Mouse (Mus musculus): ENCODE results near the gene Snx8.
A peak's percentile ranks its signal among the peaks of the same experiment; 100 is the strongest.
"Not testable (repeated sequence)": the region's sequence is repeated elsewhere in the genome, so short reads cannot be mapped to it uniquely, and the experiment has no call there.

Snx8 gene

DNA sequence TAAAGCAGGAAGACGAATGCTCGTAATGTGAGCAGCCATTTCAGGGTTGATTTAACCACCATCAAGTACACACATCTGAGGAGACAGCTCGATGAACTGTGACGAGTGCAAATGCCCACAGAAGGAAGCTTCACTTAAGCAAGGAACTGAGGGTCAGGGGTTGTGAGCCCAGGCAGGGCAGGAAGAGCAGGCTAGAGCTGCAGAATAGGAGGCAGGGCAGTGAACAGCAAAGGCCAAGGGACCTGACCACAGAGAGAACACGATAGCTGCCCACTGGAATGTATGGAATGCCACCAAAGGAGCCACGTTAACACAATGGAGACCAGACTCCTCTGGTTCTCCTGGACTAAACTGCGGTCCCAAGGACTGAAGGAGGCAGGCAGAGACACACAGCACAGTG lies 5.5 kb downstream of the Snx8 start:
- DNase-seq (ENCODE audit: low spot score) = no peak

DNA sequence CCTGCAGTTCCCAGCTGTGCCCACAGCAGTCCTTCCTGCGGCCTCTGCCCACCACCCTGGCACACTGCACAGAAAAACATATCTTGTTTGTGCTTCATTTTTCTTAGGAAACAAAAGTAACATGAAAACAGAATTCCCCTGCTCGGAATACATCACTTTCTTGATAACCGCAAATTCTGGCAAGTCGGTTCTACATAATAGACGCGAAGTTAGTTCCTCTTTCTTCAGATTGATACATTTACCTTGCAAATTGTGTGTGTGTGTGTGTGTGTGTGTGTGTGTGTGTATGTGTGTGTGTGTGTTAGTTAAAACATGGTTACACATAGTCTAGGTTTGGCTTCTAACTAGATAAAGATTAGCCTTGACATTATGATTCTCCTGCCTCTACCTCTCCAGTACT lies 6.4 kb downstream of the Snx8 start:
- DNase-seq (ENCODE audit: low spot score) = no peak

DNA sequence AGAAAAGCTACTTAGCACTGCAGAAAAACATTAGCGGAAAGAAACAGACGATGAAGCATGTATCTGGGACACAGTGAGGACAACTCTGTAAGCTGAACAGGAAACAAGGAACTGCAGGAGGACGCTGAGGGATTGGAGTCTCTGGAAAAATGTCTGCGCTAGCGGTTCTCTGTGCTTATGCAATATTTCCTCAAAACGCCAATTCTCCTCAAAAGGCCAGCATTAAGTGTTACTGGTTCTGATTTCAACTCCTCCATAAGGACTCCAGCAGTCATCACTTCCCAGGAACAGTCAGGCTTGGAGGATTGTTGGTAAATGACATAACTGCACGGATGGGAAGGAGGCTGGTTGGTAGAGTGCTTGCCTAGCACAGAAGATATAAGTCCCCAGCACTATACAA lies 7.9 kb downstream of the Snx8 start:
- no peak for DNase-seq (ENCODE audit: low spot score)

DNA sequence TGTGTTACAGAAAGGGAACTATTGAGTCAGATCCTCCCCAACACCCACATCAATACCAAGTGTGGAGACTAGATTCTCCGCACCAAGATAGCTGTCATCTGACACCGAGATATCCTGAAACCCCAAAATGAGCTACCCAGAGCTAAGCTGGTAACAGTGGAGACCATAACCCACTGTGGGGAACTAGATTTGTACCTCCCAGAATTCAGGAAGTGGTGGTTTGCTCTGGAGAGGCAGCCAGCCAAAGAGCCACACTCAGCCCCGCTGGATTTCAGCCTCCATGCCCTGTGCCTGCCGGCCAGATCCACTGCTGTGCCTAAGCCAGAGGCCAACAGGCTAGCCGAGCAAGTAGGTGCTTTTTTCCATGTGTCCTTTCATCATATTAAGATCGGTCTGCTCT lies 9.8 kb downstream of the Snx8 start:
- no peak for DNase-seq (ENCODE audit: low spot score)

DNA sequence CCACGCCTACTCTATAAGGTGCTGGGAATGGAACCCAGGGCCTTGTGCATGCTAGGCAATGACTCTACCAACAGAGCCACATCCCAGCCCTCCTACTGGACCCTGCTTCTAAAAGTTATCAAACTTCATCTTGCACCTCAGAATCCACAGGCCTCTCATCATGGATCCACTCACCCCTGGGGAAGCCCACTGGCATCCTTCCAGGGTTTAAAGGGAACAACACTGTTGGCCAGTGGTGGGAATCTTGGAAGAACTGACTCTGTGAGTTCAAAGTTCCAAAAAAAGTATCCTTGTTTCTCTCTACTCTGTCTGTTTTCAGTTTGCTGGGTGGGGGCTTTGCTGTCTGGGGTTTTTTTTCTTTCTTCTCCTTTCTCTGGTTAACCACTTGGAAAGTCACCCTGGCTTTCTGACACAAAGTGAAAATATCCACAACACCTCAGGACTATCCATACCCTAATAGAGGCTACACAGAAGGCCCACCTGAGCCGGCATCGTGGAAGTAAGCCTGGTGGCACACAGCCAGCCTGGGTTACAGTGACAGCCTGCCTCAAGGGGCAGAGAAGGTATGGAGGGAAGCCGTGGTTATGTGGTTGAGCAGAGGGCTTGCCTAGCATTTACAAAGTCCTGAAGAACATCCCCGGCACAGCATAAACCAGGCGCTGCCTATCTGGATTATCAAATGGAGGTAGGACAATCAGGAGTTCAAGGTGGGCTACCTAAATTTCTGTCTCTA lies 10.8 kb downstream of the Snx8 start:
- DNase-seq (ENCODE audit: low spot score) = no peak

DNA sequence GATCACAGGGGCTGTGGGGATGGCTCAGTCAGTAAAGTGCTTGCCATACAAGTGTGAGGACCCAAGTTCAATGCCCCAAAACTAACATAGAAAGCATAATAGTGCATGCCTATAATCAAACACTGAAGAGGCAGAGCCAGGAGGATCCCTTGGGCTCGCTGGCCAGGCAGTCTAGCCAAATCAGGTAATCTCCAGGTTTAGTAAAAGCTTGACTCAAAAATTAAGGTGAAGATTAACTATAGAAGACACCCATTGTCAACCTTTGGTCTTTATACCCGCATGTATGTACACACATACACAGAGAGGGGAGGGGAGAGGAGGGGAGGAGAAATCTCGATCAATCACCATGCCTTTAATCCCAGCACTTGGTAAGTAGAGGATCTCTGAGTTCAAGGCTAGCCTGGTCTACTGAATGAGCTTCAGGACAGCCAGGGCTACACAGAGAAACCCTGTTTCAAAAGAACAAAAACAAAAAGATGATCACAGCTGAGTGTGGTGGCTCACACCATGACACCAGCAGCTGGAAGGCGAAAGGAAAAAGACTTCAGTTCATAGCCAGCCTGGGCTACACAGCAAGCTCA lies 13.7 kb downstream of the Snx8 start:
- no peak for DNase-seq (ENCODE audit: low spot score)

DNA sequence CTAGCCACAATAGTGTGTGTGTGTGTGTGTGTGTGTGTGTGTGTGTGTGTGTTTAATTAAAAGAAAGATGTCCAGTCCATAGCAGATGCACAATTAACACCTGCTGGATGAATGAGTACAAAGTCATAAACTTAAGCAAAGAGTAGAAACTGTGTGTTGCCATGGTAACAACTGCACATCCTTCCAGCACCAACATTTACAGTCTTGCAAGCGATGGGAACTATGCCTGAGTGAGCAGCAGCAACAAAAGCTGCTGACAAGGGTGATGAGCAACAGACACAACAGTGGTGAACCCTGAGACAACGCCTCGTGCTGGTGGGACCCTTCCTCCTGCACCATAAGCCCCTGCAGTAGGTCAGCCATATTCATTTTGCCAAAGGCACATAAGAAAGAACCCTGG lies 14.8 kb downstream of the Snx8 start:
- peak; percentile 26 for DNase-seq (ENCODE audit: low spot score)

DNA sequence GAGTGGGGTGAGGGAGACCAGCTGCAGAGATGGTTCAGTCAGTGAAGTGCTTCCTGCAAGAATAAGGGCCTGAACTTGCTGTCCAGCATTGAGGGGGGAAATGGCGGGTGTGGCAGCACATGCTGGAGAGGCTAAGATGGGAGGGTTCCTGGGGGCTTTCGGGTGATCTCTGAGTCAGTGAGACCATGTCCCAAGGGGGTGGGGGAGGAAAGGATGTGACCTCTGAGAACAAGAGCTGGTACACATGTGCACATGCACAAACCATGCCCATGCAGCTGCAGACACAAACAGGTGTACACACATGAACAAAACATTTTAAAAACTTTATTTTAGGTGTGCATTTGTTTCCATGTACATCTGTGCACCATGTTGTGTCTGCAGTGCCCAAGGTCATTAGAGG lies 15.4 kb downstream of the Snx8 start:
- no peak for DNase-seq (ENCODE audit: low spot score)

DNA sequence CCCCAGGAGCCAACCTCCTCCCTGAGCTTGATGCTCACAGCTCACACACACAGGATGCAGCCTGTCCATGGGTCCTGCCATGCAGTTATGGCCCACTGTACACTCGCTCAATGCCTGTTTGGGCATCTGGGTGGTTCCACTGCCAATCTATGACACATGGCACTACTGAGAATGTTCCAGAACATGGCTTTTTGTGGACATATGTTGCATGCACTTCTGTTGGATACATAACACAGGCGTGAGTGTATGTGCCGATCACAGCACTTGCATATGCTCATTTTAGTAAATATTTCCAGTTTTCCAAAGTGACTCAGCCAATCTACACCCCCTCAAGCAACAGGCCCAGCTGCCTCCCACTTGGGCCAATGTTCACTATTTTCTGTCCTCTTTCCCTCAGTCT lies 17.4 kb downstream of the Snx8 start:
- DNase-seq (ENCODE audit: low spot score) = no peak

DNA sequence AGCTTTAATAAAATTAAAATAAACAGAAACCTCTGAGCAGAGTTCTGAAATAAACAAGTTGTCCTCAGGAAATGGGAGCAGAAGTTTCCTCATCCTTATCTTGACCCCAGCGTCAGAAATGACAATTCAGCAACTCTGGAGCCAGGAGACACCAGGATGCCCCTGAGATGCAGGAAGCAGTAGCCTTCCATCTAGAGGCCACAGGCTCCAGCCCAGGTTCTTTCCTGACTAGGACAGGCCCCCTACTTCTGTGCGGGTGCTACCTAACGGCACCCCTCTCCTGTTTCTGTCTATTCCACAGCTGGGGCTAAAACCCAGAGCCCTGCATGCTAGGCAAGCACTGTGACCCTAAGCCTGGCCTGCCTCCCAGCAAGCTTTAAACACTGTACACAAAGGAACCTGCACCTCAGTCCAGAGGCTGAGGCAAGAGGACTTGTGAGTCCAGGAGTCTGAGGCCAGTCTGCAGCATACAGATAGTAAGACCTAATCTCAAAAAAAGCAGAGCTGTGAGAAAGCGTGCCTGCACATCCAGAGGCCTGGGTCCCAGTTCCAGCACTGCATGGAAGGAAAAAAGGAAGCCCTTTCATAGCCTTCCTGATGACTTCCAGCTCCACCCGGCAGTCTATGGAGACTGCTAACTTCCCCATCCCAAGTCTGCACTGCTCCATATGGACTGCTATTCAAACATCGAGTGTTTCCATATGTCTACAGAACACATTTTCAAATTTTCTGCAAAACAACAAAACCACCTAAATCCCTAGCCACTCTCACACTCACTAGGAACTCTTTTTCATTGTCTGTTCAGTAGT lies 18.4 kb downstream of the Snx8 start:
- no peak for DNase-seq (ENCODE audit: low spot score)

DNA sequence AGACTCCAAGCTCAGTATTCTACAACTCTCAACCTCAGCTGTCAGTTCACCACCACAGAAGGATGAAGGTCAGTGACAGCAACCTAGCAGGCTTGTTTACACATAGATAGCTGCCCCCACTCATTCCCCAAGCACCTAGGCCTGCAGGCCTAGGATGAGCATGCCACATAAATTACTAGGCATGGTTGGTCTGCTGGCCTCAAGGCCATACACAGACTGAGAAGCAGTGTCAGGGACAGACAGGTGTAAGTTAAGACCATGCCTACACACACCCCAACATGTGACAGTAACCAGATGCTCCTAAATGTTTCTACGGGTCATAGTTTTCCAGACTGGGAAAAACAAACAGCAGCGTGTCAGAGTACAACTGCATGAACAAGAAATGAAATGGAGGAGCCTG lies 19.6 kb downstream of the Snx8 start:
- no peak for DNase-seq (ENCODE audit: low spot score)

DNA sequence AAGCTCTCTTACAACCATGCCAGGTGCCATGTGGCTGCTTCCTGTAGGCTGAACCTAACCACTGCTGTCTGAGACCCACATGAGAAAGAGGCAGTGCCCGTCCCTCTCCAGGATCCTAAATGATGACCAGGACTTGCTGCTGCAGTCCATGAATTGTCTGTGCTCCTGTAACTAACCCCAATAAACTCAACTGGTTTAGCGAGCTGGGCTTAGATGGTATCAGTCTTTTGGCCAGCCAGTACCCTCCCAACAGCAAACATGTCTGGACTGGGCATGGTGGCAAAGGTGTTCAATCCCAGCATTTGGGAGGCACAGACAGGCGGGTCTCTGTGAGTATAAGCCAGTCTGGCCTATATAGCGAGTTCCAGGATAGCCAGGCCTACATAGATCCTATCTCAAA lies 20.1 kb downstream of the Snx8 start:
- DNase-seq (ENCODE audit: low spot score) = no peak

DNA sequence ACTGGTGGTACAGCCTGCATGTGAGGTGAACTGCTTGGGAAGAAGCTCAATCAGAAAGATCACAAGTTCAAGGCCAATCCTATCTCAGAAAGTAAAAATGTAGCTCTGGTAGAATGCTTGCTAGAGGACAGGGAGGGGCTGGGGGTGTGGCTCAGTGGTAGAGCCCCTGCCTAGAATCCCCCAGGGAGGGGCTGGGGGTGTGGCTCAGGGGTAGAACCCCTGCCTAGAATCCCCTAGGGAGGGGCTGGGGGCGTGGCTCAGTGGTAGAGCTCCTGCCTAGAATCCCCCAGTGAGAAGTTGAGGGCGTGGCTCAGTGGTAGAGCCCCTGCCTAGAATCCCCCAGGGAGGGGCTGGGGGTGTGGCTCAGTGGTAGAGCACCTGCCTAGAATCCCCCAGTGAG lies 20.9 kb downstream of the Snx8 start:
- not testable (repeated sequence) for DNase-seq (ENCODE audit: low spot score)

DNA sequence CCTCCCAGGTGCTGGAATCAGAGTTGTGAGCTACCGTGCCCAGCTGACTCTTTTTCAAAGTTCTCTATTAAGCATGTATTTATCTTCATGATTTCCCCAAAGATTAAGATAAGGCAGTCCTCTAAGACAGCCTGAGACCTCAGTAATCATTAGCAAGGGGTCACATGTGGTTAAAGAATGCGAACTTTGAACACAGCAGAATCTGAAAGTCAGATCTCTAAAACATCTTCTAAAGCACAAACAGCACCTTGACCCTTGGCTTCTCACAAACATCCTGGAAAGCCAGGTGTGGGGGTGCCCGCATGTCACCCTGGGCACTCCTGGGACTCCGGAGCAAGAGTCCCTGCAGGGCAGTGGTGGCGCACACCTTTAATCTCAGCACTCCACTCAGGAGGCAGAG lies 24.6 kb downstream of the Snx8 start:
- DNase-seq (ENCODE audit: low spot score) = no peak

DNA sequence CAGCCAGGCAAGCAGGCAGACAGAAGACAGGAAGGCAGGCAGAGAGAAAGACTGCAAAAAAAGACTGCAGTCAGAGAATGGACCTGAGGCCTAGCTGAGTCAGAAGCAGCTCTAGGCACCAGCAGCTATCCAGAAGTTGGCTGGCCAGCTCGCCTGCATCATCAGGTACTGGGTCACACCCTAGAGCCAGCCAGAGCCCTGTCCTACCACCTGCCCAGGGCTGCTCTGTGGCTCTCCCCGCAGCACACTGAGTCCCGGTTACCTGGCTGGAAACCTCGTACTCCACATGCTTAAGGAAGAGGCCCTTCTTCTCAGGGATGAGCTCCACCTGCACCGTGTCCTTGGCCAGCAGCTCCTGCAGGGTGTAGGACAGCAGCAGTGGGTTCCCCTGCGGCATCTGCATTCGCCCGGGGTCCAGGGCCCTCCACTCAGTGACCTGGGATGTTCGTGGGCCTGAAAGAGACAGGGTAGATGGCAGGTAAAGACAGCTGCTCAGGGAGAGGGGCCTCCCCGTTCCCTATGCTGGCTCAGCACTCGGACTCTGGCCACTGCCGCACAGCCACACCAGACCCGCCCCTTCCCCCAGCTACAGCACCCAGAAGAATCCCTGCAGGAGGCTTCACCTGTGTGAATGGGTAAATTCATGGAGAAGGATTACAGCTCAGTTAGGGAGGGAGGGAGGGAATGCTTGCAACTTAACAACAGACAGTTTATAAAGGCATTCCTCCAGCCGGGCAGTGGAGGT lies 29.0 kb downstream of the Snx8 start:
- no peak for DNase-seq (ENCODE audit: low spot score)

DNA sequence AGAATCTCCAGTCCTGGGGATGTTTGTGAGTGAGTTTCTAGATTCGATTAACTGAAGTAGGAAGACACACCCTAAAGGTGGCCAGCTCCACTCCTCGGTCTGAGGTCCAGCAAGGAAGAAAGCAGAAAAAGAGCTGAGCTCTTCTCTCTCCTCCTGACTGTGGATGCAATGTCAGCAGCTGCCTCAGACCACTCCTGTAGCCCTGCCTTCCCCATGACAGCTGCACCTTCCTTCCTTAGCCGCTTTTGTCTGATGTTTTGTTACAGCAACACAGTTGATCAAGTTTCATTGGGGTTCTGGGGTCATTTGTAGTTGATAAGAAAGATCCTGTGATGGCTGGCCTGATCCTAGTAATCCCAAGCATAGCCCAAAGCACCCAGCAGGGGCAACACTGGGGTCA lies 31.6 kb downstream of the Snx8 start:
- no peak for DNase-seq (ENCODE audit: low spot score)

DNA sequence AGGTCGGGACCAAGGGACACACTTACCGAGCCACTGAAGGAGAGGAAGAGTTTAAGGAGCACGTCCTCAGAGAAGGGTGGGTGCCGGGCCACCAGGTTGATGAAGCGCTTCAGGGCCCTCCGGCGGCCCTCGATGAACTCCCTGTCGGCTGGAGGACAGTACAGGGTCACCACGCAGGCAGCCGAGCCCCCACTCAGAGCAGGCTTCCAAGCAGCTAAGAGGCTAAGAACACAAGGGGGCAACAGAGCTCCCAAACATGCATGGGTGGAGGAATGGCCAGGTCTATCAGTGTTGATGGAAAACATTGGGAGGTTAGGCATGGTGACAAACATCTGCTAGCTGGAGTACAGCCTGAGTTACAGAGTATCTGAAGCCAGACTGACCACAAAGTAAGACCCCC lies 33.1 kb downstream of the Snx8 start:
- no peak for DNase-seq (ENCODE audit: low spot score)

DNA sequence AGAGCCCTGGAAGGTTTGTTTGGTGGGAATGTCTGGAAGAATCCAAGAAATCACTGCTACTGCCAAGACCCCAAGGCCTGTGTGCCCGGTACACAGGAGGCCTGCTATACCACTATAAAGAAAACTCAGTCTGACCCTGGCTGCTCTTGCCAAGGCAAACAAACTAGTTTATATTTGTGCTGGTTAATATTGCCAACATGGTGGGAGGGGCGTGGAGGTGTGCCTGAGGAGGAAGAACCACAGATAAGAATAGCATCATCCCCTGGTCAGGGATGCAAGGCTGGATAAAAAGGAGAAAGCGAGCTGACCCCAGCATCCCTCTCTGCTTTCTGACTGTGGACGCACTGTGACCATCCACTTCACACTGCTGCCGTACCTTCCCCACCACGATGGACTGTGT lies 36.7 kb downstream of the Snx8 start:
- DNase-seq (ENCODE audit: low spot score) = no peak

DNA sequence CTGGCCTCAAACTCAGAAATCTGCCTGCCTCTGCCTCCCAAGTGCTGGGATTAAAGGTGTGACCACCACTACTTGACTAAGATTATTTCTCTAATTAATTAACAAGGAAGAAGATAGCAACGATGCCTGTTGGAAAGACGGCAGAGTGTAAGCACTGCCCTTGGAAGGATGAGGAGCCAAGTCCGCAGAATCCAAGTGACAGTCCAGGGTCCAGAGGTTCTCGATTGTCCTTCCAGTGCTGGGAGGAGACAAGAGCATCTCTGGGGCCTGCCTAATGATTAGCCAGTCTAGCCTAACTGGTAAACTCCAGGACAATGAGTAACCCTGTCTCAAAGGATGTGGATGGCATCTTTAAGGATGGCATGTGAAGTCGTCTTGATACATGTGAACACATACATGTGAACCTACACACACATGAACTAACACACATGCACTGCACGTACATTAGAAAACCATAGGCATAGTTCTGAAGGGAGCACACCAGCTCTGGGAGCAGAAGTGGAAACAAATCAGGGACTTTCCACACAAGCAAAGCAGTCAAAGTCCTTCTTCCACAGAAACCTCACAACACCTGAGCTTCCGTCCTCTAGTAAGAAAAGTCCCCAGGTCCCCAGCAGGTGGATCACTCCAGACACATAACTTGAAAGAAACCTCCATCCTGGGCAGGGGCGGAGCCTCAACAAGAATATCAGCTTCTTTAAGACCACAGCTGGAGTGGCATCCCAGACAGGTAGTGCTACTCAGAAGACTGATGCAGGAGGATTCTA lies 38.1 kb downstream of the Snx8 start:
- no peak for DNase-seq (ENCODE audit: low spot score)

DNA sequence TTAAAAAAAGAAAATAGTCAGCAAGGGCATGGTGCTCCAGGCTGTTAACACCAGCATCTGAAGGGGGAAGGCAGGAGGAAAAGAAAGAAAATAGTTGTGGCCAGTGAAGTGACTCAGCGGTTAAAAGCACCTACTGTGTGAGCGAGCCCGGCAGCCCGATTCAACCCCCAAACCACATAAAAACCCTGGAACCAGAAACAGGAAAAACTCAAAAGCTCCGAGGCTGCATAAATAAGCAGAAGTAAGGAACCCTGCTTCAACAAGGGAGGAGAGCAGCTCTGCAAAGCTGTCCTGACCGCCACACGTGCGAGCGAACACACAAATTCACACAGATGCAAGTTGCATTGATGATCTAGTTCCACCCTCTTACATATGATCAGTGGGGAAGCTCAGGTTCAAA lies 39.2 kb downstream of the Snx8 start:
- no peak for DNase-seq (ENCODE audit: low spot score)

DNA sequence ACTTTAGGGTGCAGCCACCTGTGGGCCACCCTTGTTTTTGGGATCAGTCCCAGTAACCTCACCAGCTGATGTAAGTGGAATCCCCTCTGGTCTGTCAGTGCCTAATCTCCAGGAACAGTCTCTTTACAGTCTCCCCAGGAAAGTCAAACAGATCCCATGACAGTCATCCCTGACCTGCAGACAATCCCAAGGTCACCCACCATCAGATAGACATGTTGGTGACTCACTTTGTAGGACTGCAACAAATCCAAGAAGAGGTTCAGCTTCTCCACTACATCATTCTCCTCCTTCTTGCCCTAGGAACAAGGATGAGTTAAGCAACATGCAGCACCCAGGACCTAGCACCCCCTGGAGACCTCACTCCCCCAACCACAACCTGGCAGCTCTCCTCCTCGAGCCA lies 43.0 kb downstream of the Snx8 start:
- DNase-seq (ENCODE audit: low spot score) = no peak

DNA sequence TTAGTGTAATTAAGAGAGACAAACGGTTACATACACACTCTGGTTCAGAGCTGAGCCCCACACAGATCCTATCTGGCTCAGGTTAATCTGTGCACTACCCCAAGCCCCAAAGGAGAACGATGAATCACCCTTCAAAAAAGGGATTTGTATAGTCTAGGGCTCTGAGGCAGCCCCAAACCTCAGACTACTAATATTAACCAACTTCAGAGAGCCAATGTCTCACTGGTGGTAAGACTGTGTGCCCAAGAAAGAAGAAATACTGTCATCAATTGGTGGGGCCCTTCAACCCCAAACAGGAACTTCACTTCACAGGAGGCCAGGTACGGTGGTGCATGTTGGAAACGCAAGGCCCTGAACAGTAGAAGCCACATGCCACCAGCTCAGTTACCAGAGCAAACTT lies 43.8 kb downstream of the Snx8 start:
- DNase-seq (ENCODE audit: low spot score) = no peak
